Mouse (Mus musculus): ENCODE results near the gene Sv2c. TPM values are rescaled to one million over a fixed set of nuclear protein-coding genes. Genes with fewer than 3 reads are reported as not detected.
"Not testable (repeated sequence)": the region's sequence is repeated elsewhere in the genome, so short reads cannot be mapped to it uniquely, and the experiment has no call there.

The Sv2c gene
- total RNA-seq (2021), result 1.4 TPM in 2 replicates
- long read RNA-seq, result 0 reads

DNA sequence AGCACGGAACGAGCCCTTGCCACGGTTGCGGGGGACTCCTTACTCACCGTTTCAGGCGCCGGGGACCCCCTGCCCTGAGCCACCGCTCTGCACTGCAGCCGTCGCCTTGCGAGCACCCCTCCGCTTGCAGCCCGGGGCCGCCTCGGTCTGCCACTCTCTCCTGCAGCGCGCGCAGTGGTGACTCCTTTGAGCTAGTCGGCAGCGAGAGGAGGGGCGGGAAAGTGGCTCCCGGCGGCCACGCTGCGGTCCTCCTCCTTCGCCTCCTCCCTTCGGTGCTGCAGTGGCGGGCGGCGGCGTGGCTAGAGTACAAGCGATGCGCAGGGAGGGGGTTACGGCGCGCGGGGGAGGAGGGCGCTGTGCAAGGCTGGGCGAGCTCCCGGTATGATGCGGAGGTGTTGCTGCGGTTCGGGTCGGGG lies at the start of gene Sv2c:
Sv2c (minus strand) TSS at position 177 of the 416 bp plus-strand sequence.
- DNase-seq, result peak; percentile 49

DNA sequence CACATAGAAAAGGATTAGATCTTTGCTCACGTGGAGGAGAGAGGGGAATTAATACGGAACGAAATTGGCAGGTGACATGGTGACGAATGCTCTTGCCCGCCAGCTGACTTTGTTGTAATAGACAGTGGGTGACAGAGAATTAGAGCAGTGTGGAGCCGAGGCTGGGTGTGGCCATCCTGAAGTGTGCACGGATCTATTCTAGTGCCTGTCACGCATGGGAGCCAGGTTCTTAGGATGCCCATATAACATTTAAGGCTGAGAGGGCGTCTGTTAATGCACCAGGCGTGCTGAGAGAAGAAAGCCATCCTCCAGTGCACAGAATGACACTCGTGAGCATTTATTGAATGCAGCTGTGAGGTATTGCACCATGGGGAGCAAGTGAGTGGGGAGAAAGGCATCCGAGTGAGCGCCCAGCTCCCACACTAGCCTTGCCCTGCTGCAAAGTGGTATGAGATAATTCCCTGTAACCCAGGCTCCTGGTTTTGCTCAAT lies 48.3 kb upstream of the Sv2c start:
- DNase-seq, result no peak

DNA sequence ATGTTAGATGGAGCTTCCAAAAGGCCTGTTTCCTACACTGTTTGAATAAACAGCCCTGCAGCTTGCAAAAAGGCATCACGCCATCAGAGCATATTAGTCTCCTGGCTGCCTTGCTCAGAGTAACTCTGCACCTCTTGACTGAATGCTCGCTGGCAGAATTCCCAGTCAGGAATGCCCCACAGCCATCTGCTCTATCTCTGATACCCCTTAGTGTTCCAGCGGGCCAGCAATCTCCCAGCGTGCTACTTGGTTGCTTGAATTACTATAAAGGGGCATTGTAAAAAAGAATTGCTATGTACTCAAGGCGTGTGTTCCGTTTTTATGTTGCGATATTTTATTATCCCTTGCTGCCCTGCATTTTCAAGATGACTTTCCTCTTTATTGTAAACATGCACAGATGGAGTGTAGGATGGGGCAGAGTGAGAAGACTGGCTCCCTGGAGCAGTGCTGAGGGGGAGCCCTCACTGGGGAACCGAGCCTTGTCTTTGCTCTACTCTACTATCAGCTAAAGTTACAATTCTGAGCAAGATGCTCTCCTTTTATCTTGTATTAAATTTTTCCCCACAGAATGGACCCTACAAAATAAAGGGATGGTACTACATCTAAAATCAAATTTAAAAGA lies 43.3 kb upstream of the Sv2c start:
- peak; percentile 13 for DNase-seq

DNA sequence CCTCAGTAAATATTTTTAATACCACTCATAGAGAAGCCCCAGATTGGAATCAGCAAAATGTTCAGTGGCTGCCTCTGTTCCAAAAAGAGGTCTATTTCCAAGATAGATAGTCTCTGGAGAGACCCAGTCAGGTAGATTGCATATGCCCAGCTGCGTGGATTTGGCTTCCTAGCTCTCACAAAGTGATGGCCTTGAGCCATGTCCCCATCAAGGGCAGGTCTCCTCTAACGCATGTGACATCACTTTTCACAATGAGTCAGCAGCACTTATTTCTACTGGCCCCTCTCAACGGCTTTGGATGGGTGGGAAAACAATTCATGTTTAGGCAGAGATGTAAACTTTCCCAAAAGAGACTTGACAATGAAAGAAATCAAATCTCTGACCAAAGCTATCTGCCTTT lies 41.3 kb upstream of the Sv2c start:
- DNase-seq, result peak; percentile 30

DNA sequence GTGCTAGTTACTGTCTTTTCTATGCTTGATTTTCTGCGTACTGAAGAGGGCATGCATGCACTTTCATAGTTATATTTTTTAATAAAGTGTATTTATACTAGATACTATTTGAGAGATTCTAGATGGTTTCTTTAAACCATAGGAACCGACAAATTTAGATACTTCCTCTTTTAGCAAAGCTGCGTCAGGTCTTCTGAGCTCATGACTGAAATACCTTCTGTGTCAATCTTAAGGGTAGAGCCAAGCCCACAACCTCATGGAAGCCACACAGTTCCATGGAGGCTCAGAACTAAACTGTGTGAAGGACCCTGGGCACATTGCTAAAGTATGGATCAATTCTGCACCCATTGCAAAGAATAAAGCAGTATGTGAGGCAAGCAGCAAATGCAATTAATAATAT lies 39.9 kb upstream of the Sv2c start:
- DNase-seq, result no peak

DNA sequence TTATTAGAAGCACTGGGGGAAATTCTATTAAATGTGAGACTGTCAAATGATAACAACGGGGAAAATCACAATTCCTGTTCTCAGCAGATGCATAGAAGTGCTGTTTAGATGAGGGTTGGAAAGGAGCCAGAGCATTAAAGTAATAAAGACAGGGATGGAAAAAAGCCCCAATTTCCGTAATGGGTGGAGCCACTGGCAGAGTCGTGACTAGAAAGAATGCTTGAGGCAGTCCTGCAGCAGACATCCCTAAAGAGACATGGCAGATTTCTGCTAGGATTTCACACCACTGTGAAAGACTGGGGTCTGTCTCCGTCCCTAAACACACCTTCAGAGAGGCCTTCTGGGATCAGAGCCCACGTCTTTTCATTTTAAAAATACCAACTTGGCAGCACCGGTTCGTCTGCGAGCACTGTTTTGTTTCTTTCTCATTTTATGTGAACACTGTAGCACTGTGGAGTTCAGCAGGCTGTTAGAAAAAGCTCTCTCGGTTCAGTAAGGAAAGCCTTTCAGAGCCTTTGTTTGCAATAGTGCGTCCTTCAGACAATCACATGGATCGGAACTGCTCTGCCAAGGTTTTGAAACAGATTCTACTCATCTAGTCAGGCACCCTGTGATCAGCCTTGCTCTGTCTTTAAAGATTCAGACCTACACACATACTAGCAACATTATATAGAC lies 36.8 kb upstream of the Sv2c start:
- no peak for DNase-seq

DNA sequence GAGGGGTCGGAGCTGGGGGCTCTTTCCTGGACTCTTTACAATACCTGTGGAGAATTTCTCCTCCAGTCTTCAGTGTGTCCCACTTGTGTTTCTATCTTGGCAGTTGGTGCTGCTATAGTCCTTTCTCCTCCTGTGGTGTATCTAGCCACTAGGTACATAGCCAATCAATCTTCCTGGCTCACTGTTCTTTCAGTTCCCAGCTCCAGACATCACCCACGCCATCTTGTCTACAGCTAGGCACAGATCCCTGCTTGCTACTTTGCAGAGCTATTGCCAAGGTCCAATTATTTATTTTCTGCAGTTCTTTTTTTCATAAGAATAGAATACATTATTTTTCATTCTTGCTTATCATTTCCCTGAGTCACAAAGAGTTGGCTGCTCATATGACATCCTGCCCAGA lies 34.2 kb upstream of the Sv2c start:
- DNase-seq, result no peak

DNA sequence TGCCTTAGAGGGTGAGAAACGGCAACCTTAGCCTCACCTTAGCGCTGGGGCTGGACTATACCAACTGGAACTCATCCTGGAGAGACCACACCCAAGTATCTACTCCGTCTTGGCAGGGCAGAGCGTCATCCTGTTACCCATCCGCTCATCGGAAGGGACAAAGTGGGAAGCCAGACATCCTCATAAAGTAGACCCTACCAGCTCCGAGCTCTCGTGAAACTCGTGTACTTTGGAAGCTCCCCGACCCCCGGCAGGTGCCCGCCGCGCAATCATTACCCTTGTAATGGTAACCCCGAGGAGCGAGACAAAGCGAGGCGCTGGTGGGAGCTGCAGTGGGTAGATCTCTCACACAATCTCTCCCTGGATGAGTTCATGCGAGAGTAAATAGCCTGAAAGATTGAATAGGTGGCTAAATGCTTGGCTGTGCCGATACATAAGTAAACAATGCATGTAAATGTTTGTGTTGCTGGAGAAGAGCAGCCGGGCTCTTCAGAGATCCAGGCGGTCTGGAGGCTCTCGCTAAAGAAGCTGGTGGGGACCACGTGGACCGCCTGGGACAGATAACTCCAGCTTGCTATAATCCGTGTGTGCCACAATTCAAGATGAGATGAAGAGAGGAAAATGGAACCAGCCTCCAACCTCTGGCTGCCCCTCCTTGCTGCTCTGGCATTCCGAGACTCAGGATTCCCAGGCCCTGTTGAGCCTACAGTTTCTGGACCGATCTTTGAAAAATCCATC lies 1.2 kb upstream of the Sv2c start:
- DNase-seq, result no peak

DNA sequence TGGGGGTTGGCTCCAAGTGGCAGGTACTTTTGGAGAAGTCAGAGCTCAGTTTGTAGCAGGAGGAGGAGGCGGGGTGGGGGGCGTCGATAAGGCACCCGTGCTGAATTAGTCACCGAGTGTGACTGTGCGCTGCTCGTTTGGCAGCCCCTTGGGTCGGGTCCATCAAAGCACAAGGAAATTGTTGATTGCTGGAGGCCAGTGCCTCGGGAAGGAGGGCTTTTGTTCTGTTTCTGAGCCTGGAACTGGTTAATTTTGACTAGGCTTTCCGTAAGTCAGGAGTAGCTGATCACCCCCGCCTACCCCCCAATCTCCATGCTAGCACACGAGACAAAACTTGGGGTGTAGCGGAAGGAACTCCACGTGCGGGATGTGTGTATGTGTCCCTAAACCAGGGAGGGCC lies 456 bp upstream of the Sv2c start:
- no peak for DNase-seq

DNA sequence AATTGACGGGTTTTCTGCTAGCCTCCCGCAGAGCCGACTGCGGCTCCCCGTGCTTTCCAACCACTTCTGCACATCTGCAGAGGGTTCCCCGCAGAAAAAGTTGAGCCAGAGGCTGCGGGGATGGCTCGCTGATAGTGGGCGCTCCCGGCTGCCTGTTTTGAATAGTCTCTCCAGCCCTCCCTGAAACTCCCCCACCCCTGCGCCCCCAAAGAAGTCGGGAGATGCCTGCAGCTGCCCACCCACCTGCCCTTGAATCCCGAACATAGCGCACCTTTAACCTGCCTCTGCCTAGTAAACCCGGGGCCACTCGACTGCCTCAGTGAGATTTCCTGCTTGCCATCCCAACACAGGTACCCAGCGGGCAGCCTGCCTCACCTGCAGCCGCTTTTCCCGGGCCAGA lies 466 bp downstream of the Sv2c start:
- DNase-seq, result no peak

DNA sequence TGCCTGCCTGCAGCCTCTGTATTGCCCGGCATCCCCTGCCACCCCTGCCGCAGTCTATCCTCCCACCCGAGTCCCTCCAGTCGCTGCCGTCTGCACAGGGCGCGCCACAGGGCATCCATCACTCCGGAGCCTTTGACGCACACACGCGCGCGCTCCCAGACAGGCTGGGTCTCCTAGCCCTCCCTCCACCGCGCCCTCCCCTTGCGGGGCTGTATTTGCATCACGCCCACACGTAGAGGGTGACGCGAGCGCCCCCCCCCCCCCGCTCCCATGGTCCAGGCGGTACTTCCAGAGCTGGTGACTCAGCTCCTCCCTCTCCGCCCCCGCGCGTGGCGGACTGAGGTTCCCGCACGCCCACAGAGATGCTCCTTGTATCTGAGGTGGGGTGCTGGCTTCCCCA lies 1.3 kb downstream of the Sv2c start:
- DNase-seq, result peak; percentile 24

DNA sequence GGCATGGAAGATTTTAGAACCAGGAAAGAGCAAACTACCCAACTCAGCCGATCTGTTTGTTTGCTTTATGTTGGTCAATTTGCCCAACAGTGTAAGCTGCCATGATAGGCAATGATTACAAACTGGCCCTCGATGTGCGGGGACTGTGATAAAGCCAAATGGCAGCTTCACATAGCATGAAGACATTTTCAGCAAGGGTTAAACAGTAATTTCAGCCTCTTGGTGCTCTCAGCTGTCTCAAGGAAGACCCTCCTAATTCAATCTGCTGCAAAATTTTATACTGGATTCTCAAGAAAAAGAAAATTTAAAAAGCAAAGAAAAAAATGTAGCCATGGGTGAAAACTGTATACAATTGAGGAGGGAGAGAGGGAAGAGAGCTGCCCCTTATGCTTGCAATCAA lies 3.3 kb downstream of the Sv2c start:
- no peak for DNase-seq

DNA sequence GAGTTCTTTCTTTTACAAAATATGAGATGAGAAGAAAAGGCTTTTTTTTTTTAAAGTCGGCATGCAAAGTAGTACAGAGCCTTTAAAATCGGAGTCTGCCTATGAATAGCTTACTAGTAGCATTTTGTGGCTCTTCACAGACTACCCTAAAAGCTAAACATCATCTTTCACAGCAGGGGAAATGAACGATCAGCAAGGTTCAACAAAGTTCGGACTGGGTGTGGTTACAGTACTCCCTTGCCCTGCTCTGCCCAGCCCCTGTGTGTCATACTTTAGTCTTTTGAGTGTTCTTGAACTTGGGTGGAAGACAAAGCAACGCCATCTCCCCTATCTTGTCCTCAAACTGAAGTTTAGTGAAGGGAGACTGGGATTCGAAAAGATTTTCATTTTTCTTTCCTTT lies 5.7 kb downstream of the Sv2c start:
- no peak for DNase-seq

DNA sequence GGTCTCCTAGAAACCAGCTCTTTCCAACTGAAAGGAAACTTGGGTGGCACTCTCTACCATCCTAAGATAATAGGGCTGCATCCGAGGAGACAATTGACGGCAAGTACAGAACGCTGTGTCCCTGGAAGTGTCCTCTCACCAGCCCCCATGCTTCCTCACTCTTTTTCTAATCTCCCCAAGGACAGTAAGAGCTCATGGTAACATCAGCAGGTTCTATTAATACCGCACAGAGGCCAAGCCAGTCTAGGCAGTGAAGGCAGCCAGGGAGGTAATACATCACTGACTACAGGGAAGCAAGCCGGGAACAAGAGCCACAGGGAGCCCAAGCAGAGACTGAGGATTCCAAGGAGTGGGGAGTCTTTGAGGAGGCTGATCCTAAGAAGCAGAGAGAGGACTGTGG lies 7.4 kb downstream of the Sv2c start:
- DNase-seq, result no peak

DNA sequence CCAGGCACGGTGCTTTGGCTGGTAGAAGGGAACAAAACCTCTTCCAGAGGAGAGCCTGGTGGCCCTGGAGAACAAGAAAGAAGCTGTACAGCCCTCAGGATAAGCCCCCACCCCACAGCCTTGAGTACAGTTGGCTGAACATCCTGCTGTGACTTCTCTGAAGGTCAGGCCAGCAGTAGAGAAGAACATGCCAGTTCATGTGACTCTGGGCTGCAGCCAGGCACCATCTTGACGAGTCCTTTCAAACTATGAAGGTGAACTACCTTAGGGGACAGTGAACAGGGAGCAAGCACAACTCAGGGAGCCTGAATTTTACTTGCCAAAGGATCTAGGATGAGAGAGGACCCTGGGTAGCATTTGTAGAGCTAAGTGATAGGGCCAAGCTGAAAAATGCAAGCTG lies 19.7 kb downstream of the Sv2c start:
- DNase-seq, result no peak

DNA sequence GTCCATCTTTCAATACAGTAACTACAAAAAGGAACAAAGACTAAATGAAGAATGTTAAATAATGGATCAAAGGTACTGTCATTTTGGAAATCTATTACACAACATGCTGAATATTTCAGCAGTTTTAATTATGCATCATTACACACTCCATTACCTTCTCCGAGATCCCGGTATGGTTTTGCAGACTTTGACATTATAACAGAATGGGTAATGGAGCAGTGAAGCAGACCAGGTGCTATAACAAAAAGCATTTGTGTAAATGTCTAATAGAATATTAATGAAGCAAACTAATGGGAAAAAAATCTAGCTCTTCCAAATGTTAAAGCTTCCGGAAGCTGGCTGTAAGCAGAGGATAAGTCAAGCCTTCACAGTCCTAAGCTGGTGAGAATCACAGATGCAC lies 21.6 kb downstream of the Sv2c start:
- no peak for DNase-seq

DNA sequence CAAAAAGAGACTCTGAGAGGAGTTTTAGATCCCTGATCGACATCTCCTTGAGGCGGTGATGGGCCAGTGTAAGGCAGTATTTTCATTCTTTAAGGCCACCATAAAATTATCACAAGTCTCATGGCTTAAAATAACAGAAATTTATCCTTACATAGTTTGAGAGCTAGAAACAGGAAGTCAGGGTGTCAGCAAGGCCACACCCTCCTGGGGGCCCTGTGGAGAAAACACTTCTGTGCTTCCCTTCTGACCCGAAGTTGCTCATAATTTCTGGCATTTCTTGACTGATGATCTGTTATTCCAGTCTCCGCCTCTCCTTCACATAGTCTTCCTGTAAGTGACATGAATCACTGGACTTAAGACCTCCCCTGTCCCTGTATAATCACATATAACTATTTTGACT lies 26.0 kb downstream of the Sv2c start:
- DNase-seq, result no peak

DNA sequence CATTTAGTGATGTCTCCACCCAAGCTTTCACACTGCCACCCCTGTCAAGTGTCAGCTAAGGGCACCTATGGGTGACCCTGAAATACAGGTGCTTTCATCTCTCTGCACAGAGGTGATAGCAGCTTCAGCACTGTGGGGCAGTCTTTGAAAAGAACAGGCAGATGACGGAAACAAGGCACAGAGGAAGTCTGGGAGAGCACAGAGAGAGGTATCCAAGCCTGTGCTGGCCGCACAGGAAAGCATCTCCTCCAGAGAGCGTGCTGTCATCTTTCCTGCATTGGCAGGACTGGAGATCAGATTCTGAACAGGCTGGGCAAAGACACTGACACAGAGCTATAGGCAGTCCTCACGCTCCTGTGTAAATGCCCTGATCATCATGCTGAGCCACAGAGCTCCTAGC lies 41.4 kb downstream of the Sv2c start:
- no peak for DNase-seq

DNA sequence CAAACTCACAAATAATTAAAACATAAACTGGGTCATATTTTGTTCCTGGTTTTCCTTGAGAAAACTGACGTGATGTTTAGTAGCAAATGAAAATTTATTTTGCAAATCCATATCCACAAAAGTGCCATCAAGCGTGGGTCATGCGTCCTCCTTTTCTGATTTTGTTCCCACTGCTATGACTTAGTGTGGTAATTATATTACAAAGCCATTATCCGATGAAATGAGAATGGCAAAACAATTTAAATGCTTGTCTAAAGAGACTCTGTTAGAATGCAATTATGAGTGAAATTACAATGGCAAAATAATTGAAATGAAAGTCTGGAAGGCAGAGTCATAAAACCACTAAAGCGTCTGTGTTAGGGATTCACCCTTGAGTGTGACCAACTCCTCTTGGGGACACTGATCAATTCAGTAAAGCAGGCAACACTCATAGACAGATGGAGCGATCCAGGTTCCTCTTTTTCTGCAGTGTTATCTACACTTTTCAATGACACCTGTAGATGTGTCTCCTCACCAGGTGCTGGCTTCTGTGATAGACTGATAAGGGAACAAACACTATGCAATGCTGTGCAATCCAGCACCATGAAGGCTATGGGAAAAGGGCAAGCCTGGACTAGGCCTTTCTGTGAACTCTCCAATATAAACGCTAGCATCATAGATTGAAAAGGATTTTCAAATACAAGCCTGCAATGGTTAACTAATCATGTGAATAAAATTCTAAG lies 46.6 kb downstream of the Sv2c start:
- DNase-seq, result no peak

DNA sequence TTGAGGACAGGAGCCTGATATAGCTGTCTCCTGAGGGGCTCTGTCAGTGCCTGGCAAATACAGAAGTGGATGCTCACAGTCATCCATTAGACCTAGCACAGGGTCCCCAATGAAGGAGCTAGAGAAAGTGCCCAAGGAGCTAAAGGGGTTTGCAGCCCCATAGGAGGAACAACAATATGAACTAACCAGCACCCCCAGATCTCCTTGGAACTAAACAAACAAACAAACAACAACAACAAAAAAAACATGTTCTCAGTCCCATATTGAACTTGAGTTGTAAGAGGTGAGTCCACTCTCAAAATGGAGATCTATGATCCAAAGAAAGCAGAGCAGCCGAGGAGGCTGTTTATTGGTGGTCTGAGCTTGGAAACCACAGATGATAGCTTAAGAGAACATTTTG lies 50.6 kb downstream of the Sv2c start, which contains the start of gene Gm17190:
Gm17190 (plus strand) TSS at position 301 of the 400 bp plus-strand sequence.
- DNase-seq, result not testable (repeated sequence)

DNA sequence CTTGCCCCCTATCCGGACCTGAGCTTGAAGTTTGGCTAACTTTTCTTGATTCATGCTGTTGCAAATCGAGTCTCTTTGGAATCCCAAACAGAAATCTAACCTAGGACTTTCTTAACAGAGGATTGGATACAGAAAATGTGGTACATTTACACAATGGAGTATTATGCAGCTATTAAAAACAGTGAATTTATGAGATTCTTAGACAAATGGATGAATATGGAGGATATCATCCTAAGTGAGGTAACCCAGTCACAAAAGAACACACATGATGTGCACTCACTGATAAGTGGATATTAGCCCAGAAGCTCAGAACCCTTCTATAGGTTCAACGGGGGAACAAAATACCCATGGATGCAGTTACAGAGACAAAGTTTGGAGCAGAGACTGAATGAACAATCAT lies 51.1 kb downstream of the Sv2c start, which contains the start of gene Gm20075:
Gm20075 (minus strand) TSS at position 101 of the 400 bp plus-strand sequence.
- DNase-seq, result not testable (repeated sequence)

DNA sequence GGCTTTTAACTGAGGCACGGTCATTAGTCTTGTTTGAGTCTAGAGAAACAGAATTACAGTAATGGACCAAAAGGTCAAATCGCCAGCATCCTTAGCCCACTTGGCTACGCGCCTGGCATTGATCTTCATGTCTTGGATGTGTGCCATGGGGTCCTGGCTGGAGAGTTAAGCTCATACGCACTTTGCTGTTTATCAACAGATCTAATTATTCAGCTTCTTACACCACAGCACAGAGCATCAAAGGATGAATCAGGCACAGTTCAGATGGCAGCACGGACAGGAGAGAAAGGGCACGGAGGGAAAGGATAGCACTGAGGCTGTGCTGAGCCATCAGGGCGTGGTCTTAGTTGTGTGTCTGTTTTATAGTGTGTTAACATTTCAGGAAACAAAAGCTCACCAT lies 58.8 kb downstream of the Sv2c start:
- DNase-seq, result peak; percentile 4

DNA sequence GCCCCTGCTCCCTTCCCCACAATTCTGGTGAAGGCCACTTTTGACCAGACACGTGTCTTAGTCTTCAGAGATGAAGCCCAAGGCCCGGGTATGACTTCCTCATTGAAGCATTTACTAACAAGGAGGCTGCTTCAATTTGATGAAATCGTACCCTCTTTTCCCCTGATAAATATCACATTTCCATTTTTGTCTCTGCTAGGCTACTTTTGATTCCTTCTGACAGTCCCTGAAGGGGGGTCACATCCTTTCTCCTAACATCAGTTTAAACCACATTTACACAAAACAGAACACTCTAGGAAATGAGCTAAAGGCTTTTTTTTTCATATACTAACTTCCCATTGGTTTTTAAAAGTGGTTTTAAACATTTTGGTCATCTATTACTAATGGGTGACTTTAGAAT lies 79.6 kb downstream of the Sv2c start:
- no peak for DNase-seq
